Mouse (Mus musculus): Measurements from ENCODE around the gene H2-M10.5.
"Not testable (repeated sequence)": the region's sequence is repeated elsewhere in the genome, so short reads cannot be mapped to it uniquely, and the experiment has no call there.

Gene H2-M10.5

GRCm38 (mm10) chr17:36772610-36773009 is at the start of gene H2-M10.5:
H2-M10.5 (plus strand) TSS chr17:36772910.
- ATAC-seq (ENCODE audit: low TSS enrichment): not testable (repeated sequence)

GRCm38 (mm10) chr17:36726046-36726445 is 46.7 kb upstream of the H2-M10.5 start:
- no peak for ATAC-seq (ENCODE audit: low TSS enrichment)

GRCm38 (mm10) chr17:36763816-36764215 is 8.9 kb upstream of the H2-M10.5 start:
- ATAC-seq (ENCODE audit: low TSS enrichment): no peak

GRCm38 (mm10) chr17:36764244-36764643 is 8.5 kb upstream of the H2-M10.5 start:
- not testable (repeated sequence) for ATAC-seq (ENCODE audit: low TSS enrichment)

- ATAC-seq (ENCODE audit: low TSS enrichment): not testable (repeated sequence)
Observed at GRCm38 (mm10) chr17:36765403-36765802, 7.3 kb upstream of the H2-M10.5 start.

GRCm38 (mm10) chr17:36781533-36781932 is 8.8 kb downstream of the H2-M10.5 start:
- ATAC-seq (ENCODE audit: low TSS enrichment): no peak

- not testable (repeated sequence) for ATAC-seq (ENCODE audit: low TSS enrichment)
Observed at GRCm38 (mm10) chr17:36786483-36786886, 13.8 kb downstream of the H2-M10.5 start.

GRCm38 (mm10) chr17:36788351-36788750 is 15.6 kb downstream of the H2-M10.5 start:
- ATAC-seq (ENCODE audit: low TSS enrichment): no peak

- peak; percentile 85 for ATAC-seq (ENCODE audit: low TSS enrichment)
Observed at GRCm38 (mm10) chr17:36788801-36789200, 16.1 kb downstream of the H2-M10.5 start.

- ATAC-seq (ENCODE audit: low TSS enrichment): no peak
Observed at GRCm38 (mm10) chr17:36799493-36799892, 26.8 kb downstream of the H2-M10.5 start.

GRCm38 (mm10) chr17:36799921-36800462 is 27.3 kb downstream of the H2-M10.5 start:
- not testable (repeated sequence) for ATAC-seq (ENCODE audit: low TSS enrichment)

- no peak for ATAC-seq (ENCODE audit: low TSS enrichment)
Observed at GRCm38 (mm10) chr17:36811871-36812270, 39.2 kb downstream of the H2-M10.5 start, which contains the start of gene H2-M10.6. H2-M10.6 (plus strand) TSS chr17:36812171.

- peak; percentile 67; the same call in 1 of the 2 replicates for ATAC-seq (ENCODE audit: low TSS enrichment)
Observed at GRCm38 (mm10) chr17:36824005-36824404, 51.3 kb downstream of the H2-M10.5 start.

- peak; percentile 57 for ATAC-seq (ENCODE audit: low TSS enrichment)
Observed at GRCm38 (mm10) chr17:36825525-36825924, 52.8 kb downstream of the H2-M10.5 start.

Measured in frontal cortex, adult (tissue).